10 mouse cellular contexts compared by ENCODE assay signal in the genomic region with DNA sequence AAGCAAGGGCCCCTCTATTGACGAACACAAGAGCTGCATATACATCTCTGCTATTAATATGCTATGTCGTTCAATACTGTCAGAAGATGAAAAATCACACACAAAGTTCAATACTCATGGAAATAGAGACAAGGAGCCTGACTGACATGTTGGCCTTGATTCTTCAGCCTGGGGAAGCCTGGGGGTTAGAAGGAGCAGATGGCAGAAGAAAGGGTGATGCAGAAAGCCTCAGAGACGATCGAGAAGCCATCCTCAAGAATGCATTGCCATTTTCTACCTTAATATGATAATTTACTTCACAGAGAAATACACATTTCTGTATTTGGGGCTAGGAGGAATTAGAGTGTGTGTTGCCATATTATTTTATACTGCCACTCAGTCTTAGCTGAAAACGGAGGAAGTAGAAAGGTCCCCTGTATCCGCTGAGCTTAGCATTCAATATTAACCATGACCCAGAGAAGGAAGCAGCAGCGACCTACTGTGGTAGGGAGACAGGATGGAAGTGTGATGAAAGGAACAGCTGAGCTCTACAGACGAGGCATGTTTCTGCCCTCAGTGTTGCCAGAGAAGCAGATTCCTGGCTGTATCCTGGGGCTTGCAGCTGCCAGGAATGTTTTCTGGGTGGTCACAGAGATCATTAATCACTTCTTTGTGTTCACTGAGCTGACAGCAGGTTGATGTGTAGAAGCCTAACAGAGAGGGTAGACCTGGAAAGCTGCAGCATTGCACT.
DNase-seq lines count a peak whose midpoint lies in the region; ATAC-seq and TF ChIP-seq lines count a peak whose summit lies in the region.
"Had no signal": no experiment of that assay in that cellular context is flagged by ENCODE, and none has a peak within 500 bp of the region (broad histone marks: within the 10 kb centered on the region; RNA-seq: fewer than 3 reads in every experiment).

No protein-coding gene starts in this region.

- H3K4me1 ChIP-seq in intestine, postnatal 0 days (replicated peaks; ENCODE audit: control insufficient read depth, insufficient read depth, low read length) = no peaks in the 10 kb centered on the region
- no peaks in the 10 kb centered on the region for H3K4me1 ChIP-seq in intestine, embryonic 15.5 days (replicated peaks)
- no peaks in the 10 kb centered on the region for H3K4me1 ChIP-seq in hindbrain, embryonic 11.5 days (replicated peaks; ENCODE audit: control insufficient read depth, insufficient read depth, low read length)
- H3K4me1 ChIP-seq in midbrain, embryonic 15.5 days = peaks cover 8% of the 10 kb centered on the region; the same call in 1 of the 2 replicates
- H3K4me1 ChIP-seq: liver, embryonic 15.5 days had no signal

- no peaks in the 10 kb centered on the region for H3K9me3 ChIP-seq in intestine, postnatal 0 days (ENCODE audit: control insufficient read depth)
- H3K9me3 ChIP-seq in intestine, embryonic 15.5 days = no peaks in the 10 kb centered on the region
- no peaks in the 10 kb centered on the region for H3K9me3 ChIP-seq in hindbrain, embryonic 11.5 days (ENCODE audit: control insufficient read depth, low read length)
- no peaks in the 10 kb centered on the region for H3K9me3 ChIP-seq in midbrain, embryonic 15.5 days
- H3K9me3 ChIP-seq: liver, embryonic 15.5 days had no signal

- peak; percentile 60 for DNase-seq in hindbrain, embryonic 11.5 days (ENCODE audit: low spot score)
- no peak for DNase-seq in testis, postnatal 10 days (ENCODE audit: low spot score)
- DNase-seq in adrenal gland, adult (ENCODE audit: inconsistent age in 2 of 2, low spot score in 1 of 2) = no peak
- DNase-seq in frontal cortex, postnatal 25 days (ENCODE audit: low spot score in 2 of 2) = no peak
- DNase-seq: heart, postnatal 4 days had no signal

- no peak overlapping the region for H3K9ac ChIP-seq in intestine, postnatal 0 days (ENCODE audit: low read depth, low read length)
- H3K9ac ChIP-seq in intestine, embryonic 15.5 days = no peak overlapping the region
- no peak overlapping the region for H3K9ac ChIP-seq in hindbrain, embryonic 11.5 days (ENCODE audit: low read depth, low read length)
- H3K9ac ChIP-seq in midbrain, embryonic 15.5 days = no peak overlapping the region
- H3K9ac ChIP-seq: liver, embryonic 15.5 days had no signal

- H3K4me2 ChIP-seq in intestine, postnatal 0 days (replicated peaks; ENCODE audit: low read depth) = no peak overlapping the region
- no peak overlapping the region for H3K4me2 ChIP-seq in intestine, embryonic 15.5 days (replicated peaks)
- H3K4me2 ChIP-seq in hindbrain, embryonic 11.5 days (replicated peaks; ENCODE audit: low read depth, low read length) = 0 out of 2 replicates have a peak overlapping the region, but pooled peaks have one; percentile 6
- H3K4me2 ChIP-seq in midbrain, embryonic 15.5 days = no peak overlapping the region
- H3K4me2 ChIP-seq: liver, embryonic 15.5 days had no signal

- no peak overlapping the region for H3K27ac ChIP-seq in intestine, postnatal 0 days (ENCODE audit: low read depth, low read length)
- no peak overlapping the region for H3K27ac ChIP-seq in intestine, embryonic 15.5 days
- H3K27ac ChIP-seq in hindbrain, embryonic 11.5 days (ENCODE audit: low read depth, low read length) = 0 out of 2 replicates have a peak overlapping the region, but pooled peaks have one; percentile 3
- H3K27ac ChIP-seq in midbrain, embryonic 15.5 days = peak overlapping the region; percentile 22
- H3K27ac ChIP-seq: liver, embryonic 15.5 days had no signal

- no peak overlapping the region for H3K4me3 ChIP-seq in intestine, postnatal 0 days (ENCODE audit: low read depth, low read length)
- no peak overlapping the region for H3K4me3 ChIP-seq in intestine, embryonic 15.5 days (replicated peaks)
- no peak overlapping the region for H3K4me3 ChIP-seq in hindbrain, embryonic 11.5 days (ENCODE audit: low read depth, low read length)
- no peak overlapping the region for H3K4me3 ChIP-seq in midbrain, embryonic 15.5 days
- H3K4me3 ChIP-seq: liver, embryonic 15.5 days had no signal

- H3K27me3 ChIP-seq in intestine, postnatal 0 days (replicated peaks; ENCODE audit: control insufficient read depth, insufficient read depth, low read length) = no peaks in the 10 kb centered on the region
- no peaks in the 10 kb centered on the region for H3K27me3 ChIP-seq in intestine, embryonic 15.5 days (replicated peaks)
- no peaks in the 10 kb centered on the region for H3K27me3 ChIP-seq in hindbrain, embryonic 11.5 days (ENCODE audit: control insufficient read depth, insufficient read depth, low read length)
- H3K27me3 ChIP-seq in midbrain, embryonic 15.5 days (replicated peaks) = no peaks in the 10 kb centered on the region
- H3K27me3 ChIP-seq: liver, embryonic 15.5 days had no signal

- H3K36me3 ChIP-seq in intestine, postnatal 0 days (ENCODE audit: control insufficient read depth, insufficient read depth) = no peaks in the 10 kb centered on the region
- no peaks in the 10 kb centered on the region for H3K36me3 ChIP-seq in intestine, embryonic 15.5 days
- no peaks in the 10 kb centered on the region for H3K36me3 ChIP-seq in hindbrain, embryonic 11.5 days (ENCODE audit: control insufficient read depth, insufficient read depth, low read length)
- H3K36me3 ChIP-seq in midbrain, embryonic 15.5 days (replicated peaks) = no peaks in the 10 kb centered on the region
- H3K36me3 ChIP-seq: liver, embryonic 15.5 days had no signal

- peak; percentile 33 for TF ChIP-seq CTCF in intestine, postnatal 0 days (IDR thresholded peaks at IDR 0.05; ENCODE audit: low read depth)

- 45% methylated on average over 8 of the region's 8 CpGs for WGBS in intestine, postnatal 0 days
- WGBS in intestine, embryonic 15.5 days = 37% methylated on average over 8 of the region's 8 CpGs
- 43% methylated on average over 8 of the region's 8 CpGs for WGBS in hindbrain, embryonic 11.5 days
- 41% methylated on average over 8 of the region's 8 CpGs for WGBS in midbrain, embryonic 15.5 days

- ATAC-seq in intestine, postnatal 0 days = no peak
- no peak for ATAC-seq in intestine, embryonic 15.5 days
- ATAC-seq in common myeloid progenitor, adult 5-6 weeks (replicated peaks; ENCODE audit: low read depth, poor library complexity, severe bottlenecking) = peak; percentile 76
- ATAC-seq in hindbrain, embryonic 11.5 days (ENCODE audit: low FRiP score) = peak; percentile 84
- ATAC-seq in midbrain, embryonic 15.5 days (replicated peaks) = peak; percentile 80

Comparison
In these comparisons a context has a peak if more than half of its experiments do, and no peak if none do; other contexts are left out.
1. ATAC-seq: peak in common myeloid progenitor, adult 5-6 weeks (single experiment), hindbrain, embryonic 11.5 days (single experiment) and midbrain, embryonic 15.5 days (single experiment); none in intestine, postnatal 0 days (single experiment) and intestine, embryonic 15.5 days (single experiment).
2. H3K27ac ChIP-seq: peak in hindbrain, embryonic 11.5 days (single experiment) and midbrain, embryonic 15.5 days (single experiment); none in intestine, postnatal 0 days (single experiment) and intestine, embryonic 15.5 days (single experiment).